Mouse (Mus musculus) layer of hippocampus, postnatal 14 days (tissue): ENCODE measurements around the gene Sirpb1a. TPM values are rescaled to one million over a fixed set of nuclear protein-coding genes. Genes with fewer than 3 reads are reported as not detected.
"Not testable (repeated sequence)": the region's sequence is repeated elsewhere in the genome, so short reads cannot be mapped to it uniquely, and the experiment has no call there.

ENCODE experiments used
- DNase-seq, 2 experiments: peaks; one replicate each; pipeline ENCODE4 v3.0.0; 2021 to 2022; ENCODE audit warnings: low spot score in 2 of 2, mixed read lengths in 1 of 2
- long read RNA-seq, 2 experiments: library from polyadenylated mRNA; stranded (forward); transcript quantifications; one replicate each; pipeline ENCODE4 v2.0.0; 2021
- total RNA-seq, 2 experiments: library from RNA; stranded (reverse); gene quantifications; 2 replicates each; pipeline ENCODE4 v1.2.3; 2021

Sirpb1a gene
- total RNA-seq, result not detected
- long read RNA-seq, experiment 1, result 0 reads
- long read RNA-seq, experiment 2, result 0 reads

- DNase-seq, result not testable (repeated sequence)
Observed at GRCm38 (mm10) chr3:15426447-15426846, at the start of gene Sirpb1a. Sirpb1a (minus strand) TSS chr3:15426520.

- not testable (repeated sequence) for DNase-seq
Observed at GRCm38 (mm10) chr3:15474831-15475230, 48.5 kb upstream of the Sirpb1a start.

- not testable (repeated sequence) for DNase-seq
Observed at GRCm38 (mm10) chr3:15470158-15470557, 43.8 kb upstream of the Sirpb1a start.

GRCm38 (mm10) chr3:15443936-15444335, 17.6 kb upstream of the Sirpb1a start:
- not testable (repeated sequence) for DNase-seq

- DNase-seq, result not testable (repeated sequence)
Observed at GRCm38 (mm10) chr3:15439844-15440243, 13.5 kb upstream of the Sirpb1a start.

GRCm38 (mm10) chr3:15427917-15428316, 1.6 kb upstream of the Sirpb1a start:
- DNase-seq, result no peak

GRCm38 (mm10) chr3:15355690-15356089, 70.6 kb downstream of the Sirpb1a start:
- DNase-seq, result not testable (repeated sequence)

GRCm38 (mm10) chr3:15350318-15350717, 76.0 kb downstream of the Sirpb1a start:
- not testable (repeated sequence) for DNase-seq

- not testable (repeated sequence) for DNase-seq
Observed at GRCm38 (mm10) chr3:15345606-15346005, 80.7 kb downstream of the Sirpb1a start.

GRCm38 (mm10) chr3:15340287-15340686, 86.0 kb downstream of the Sirpb1a start:
- no peak for DNase-seq

- no peak for DNase-seq
Observed at GRCm38 (mm10) chr3:15334182-15334581, 92.1 kb downstream of the Sirpb1a start.

- DNase-seq, result no peak
Observed at GRCm38 (mm10) chr3:15332063-15332462, 94.3 kb downstream of the Sirpb1a start, which contains the start of gene Gm9733. Gm9733 (minus strand) TSS chr3:15332302.

GRCm38 (mm10) chr3:15331545-15331944, 94.8 kb downstream of the Sirpb1a start:
- DNase-seq, result no peak

GRCm38 (mm10) chr3:15329549-15329948, 96.8 kb downstream of the Sirpb1a start:
- no peak for DNase-seq

Other genes starting within 250 kb of the Sirpb1a start
- gene Gm9733, start 94.2 kb downstream of the Sirpb1a start, total RNA-seq, result not detected
- gene Sirpb1b, start 148.5 kb upstream of the Sirpb1a start, total RNA-seq, result not detected